In the genomic region with DNA sequence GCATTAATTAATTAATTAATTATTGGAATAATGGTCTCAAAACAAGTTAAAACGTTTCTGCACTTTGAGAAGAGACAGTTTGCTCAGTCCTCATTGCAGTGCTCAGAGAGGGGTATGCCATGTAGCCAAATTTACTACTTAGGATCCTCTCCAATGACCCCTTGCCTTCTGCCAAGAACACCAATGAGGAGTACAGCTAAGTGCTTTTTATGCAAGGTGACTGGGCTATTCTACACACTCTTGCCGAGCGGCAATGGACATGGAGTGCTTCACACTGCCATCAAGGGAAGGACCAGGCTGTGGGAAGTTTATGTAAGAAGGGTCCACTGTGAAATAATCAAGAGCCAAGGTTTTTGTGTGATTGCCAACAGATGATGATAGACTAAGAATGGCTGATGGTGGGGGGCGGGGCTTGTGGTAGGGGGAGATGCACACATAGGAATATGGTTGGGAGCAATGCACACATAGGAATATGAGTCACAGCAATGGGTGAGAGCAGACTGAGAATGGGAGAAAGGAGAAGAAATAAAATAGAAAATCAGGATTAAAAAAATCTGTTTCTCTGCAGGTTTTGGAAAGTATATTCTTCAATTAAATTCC, we compare ENCODE assay signal across 14 mouse cellular contexts.
A peak's percentile ranks its signal among the peaks of the same experiment; 100 is the strongest.
DNase-seq lines count a peak whose midpoint lies in the region; ATAC-seq lines count a peak whose summit lies in the region.
"Had no signal": no experiment of that assay in that cellular context is flagged by ENCODE, and none has a peak within 500 bp of the region (broad histone marks: within the 10 kb centered on the region; RNA-seq: fewer than 3 reads in every experiment).

No protein-coding gene starts in this region.

- peak; percentile 43 for ATAC-seq in cerebellum, adult (ENCODE audit: insufficient number of reproducible peaks, low FRiP score, low TSS enrichment)
- ATAC-seq in midbrain, embryonic 14.5 days (ENCODE audit: low FRiP score, low TSS enrichment): 0 out of 2 replicates have a peak, but pooled peaks have one; percentile 31
- ATAC-seq in kidney, embryonic 15.5 days (replicated peaks; ENCODE audit: low FRiP score): no peak
- ATAC-seq: intestine, embryonic 15.5 days had no signal

- no peak overlapping the region for H3K27ac ChIP-seq in midbrain, embryonic 14.5 days (replicated peaks; ENCODE audit: low read depth, low read length)
- no peak overlapping the region for H3K27ac ChIP-seq in kidney, embryonic 15.5 days
- H3K27ac ChIP-seq: intestine, embryonic 15.5 days; limb, embryonic 12.5 days; liver, embryonic 14.5 days had no signal

- DNase-seq in cerebellum, adult 8-10 months: no peak
- peak; percentile 3 for DNase-seq in retina, embryonic 14.5 days (ENCODE audit: low spot score)
- no peak for DNase-seq in retina, postnatal 1 day
- DNase-seq in midbrain, embryonic 14.5 days: peak; percentile 5
- no peak for DNase-seq in left cerebral cortex, adult 18-20 months (ENCODE audit: low spot score in 2 of 2)
- no peak for DNase-seq in adrenal gland, postnatal 10 days
- DNase-seq: right cerebral cortex, postnatal 14 days; thymus, postnatal 14 days had no signal

- H3K9ac ChIP-seq in midbrain, embryonic 14.5 days (replicated peaks; ENCODE audit: low read length): no peak overlapping the region
- H3K9ac ChIP-seq in kidney, embryonic 15.5 days: no peak overlapping the region
- H3K9ac ChIP-seq: heart, embryonic 12.5 days; intestine, embryonic 15.5 days; limb, embryonic 12.5 days; liver, embryonic 14.5 days had no signal

- H3K27me3 ChIP-seq in midbrain, embryonic 14.5 days (ENCODE audit: control insufficient read depth, insufficient read depth, low read length): no peaks in the 10 kb centered on the region
- H3K27me3 ChIP-seq in kidney, embryonic 15.5 days: no peaks in the 10 kb centered on the region
- H3K27me3 ChIP-seq: heart, embryonic 12.5 days; intestine, embryonic 15.5 days; limb, embryonic 12.5 days had no signal

- H3K36me3 ChIP-seq in midbrain, embryonic 14.5 days (ENCODE audit: control insufficient read depth, insufficient read depth, low read length): no peaks in the 10 kb centered on the region
- H3K36me3 ChIP-seq in kidney, embryonic 15.5 days: no peaks in the 10 kb centered on the region
- H3K36me3 ChIP-seq: heart, embryonic 12.5 days; intestine, embryonic 15.5 days; limb, embryonic 12.5 days had no signal

- no peak overlapping the region for H3K4me3 ChIP-seq in midbrain, embryonic 14.5 days (replicated peaks; ENCODE audit: low read depth, low read length)
- H3K4me3 ChIP-seq in kidney, embryonic 15.5 days (replicated peaks): no peak overlapping the region
- H3K4me3 ChIP-seq: heart, embryonic 12.5 days; intestine, embryonic 15.5 days; limb, embryonic 12.5 days had no signal

- H3K4me2 ChIP-seq in midbrain, embryonic 14.5 days (ENCODE audit: low read length): no peak overlapping the region
- H3K4me2 ChIP-seq in kidney, embryonic 15.5 days: no peak overlapping the region
- H3K4me2 ChIP-seq: heart, embryonic 12.5 days; intestine, embryonic 15.5 days; limb, embryonic 12.5 days had no signal

- H3K9me3 ChIP-seq in midbrain, embryonic 14.5 days (ENCODE audit: control insufficient read depth, low read length): no peaks in the 10 kb centered on the region
- H3K9me3 ChIP-seq in kidney, embryonic 15.5 days (replicated peaks): no peaks in the 10 kb centered on the region
- H3K9me3 ChIP-seq: heart, embryonic 12.5 days; intestine, embryonic 15.5 days; limb, embryonic 12.5 days had no signal

- WGBS in midbrain, embryonic 14.5 days: 70% methylated on average over 4 of the region's 4 CpGs
- WGBS in kidney, embryonic 15.5 days: 87% methylated on average over 4 of the region's 4 CpGs

- H3K4me1 ChIP-seq in midbrain, embryonic 14.5 days (ENCODE audit: control insufficient read depth, insufficient read depth, low read length): 0 out of 2 replicates have a peak, but pooled peaks cover 3% of the 10 kb centered on the region
- H3K4me1 ChIP-seq in kidney, embryonic 15.5 days: no peaks in the 10 kb centered on the region
- H3K4me1 ChIP-seq: heart, embryonic 12.5 days; intestine, embryonic 15.5 days; limb, embryonic 12.5 days had no signal

Comparison
In these comparisons a context has a peak if more than half of its experiments do, and no peak if none do; other contexts are left out.
1. DNase-seq: peak in retina, embryonic 14.5 days (single experiment) and midbrain, embryonic 14.5 days (single experiment); none in cerebellum, adult 8-10 months (single experiment), retina, postnatal 1 day (single experiment), left cerebral cortex, adult 18-20 months (0 of 2) and adrenal gland, postnatal 10 days (single experiment).